Mouse (Mus musculus) cortical plate, adult 2 months (tissue): ENCODE measurements around the gene Mettl22. TPM values are rescaled to one million over a fixed set of nuclear protein-coding genes. Genes with fewer than 3 reads are reported as not detected.
A peak's percentile ranks its signal among the peaks of the same experiment; 100 is the strongest.

Experiments
- H3K27ac ChIP-seq: fragments of 200-500 bp; 2 replicates; pipeline ENCODE4 v1.5.1; 2012; ENCODE audit warnings: low read length, control low read depth, inconsistent platforms; ENCODE audit not compliant: insufficient read depth
- H3K4me1 ChIP-seq: fragments of 200-500 bp; 2 replicates; pipeline ENCODE4 v1.6.1; 2011; ENCODE audit warnings: low read length; ENCODE audit not compliant: control insufficient read depth, insufficient read depth
- H3K4me3 ChIP-seq: fragments of 200-500 bp; 2 replicates; pipeline ENCODE4 v1.5.1; 2011; ENCODE audit warnings: mild to moderate bottlenecking, low read length, control low read depth; ENCODE audit not compliant: insufficient read depth
- CTCF ChIP-seq: fragments of 200-500 bp; IDR thresholded peaks from 2 replicates; pipeline ENCODE4 v1.5.1; 2011; ENCODE audit warnings: mild to moderate bottlenecking, control low read depth, low read length; ENCODE audit not compliant: insufficient read depth; ENCODE audit errors: extremely low read depth
- POLR2A ChIP-seq: fragments of 200-500 bp; IDR thresholded peaks from 2 replicates; pipeline ENCODE4 v1.6.1; 2011; ENCODE audit warnings: mild to moderate bottlenecking, low read length, control low read depth; ENCODE audit not compliant: insufficient read depth; ENCODE audit errors: extremely low read depth
- polyA plus RNA-seq: library from polyadenylated mRNA; depleted of rRNA; stranded (reverse); fragments of >200 nt; gene quantifications from 2 replicates; pipeline ENCODE4 v1.2.3, GENCODE M21; 2012; rRNA removed

Mettl22 gene
- polyA plus RNA-seq, 1 experiment: 69.3 TPM

GRCm38 (mm10) chr16:8525877-8526276, 55.3 kb downstream of the Mettl22 start:
- TF ChIP-seq CTCF: no peak
- TF ChIP-seq POLR2A: no peak
- Histone ChIP-seq H3K4me3 (no peak overlapping the region), H3K27ac (no peak overlapping the region), H3K4me1 (peaks cover 4% of the 10 kb centered on the region; the same call in 1 of the 2 replicates)

- TF ChIP-seq POLR2A: no peak
- no peak for TF ChIP-seq CTCF
- H3K4me3 ChIP-seq: no peak overlapping the region
- H3K4me1 ChIP-seq: peaks cover 2% of the 10 kb centered on the region; the same call in 1 of the 2 replicates
- H3K27ac ChIP-seq: no peak overlapping the region
Observed at GRCm38 (mm10) chr16:8529389-8529788, 58.8 kb downstream of the Mettl22 start.

GRCm38 (mm10) chr16:8530018-8530417, 59.4 kb downstream of the Mettl22 start:
- H3K27ac ChIP-seq: no peak overlapping the region
- H3K4me3 ChIP-seq: no peak overlapping the region
- TF ChIP-seq POLR2A (no peak), CTCF (no peak)
- peaks cover 2% of the 10 kb centered on the region; the same call in 1 of the 2 replicates for H3K4me1 ChIP-seq

GRCm38 (mm10) chr16:8532461-8532860, 61.9 kb downstream of the Mettl22 start:
- H3K4me1 ChIP-seq: peaks cover 2% of the 10 kb centered on the region; the same call in 1 of the 2 replicates
- TF ChIP-seq POLR2A (no peak), CTCF (no peak)
- H3K4me3 ChIP-seq: no peak overlapping the region

GRCm38 (mm10) chr16:8532894-8533293, 62.3 kb downstream of the Mettl22 start:
- Histone ChIP-seq H3K27ac (no peak overlapping the region), H3K4me3 (no peak overlapping the region), H3K4me1 (peaks cover 2% of the 10 kb centered on the region; the same call in 1 of the 2 replicates)
- TF ChIP-seq CTCF: no peak

More at GRCm38 (mm10) chr16:8532461-8532860, 61.9 kb downstream of the Mettl22 start:
- no peak overlapping the region for H3K27ac ChIP-seq

- Histone ChIP-seq H3K4me3 (no peak overlapping the region), H3K4me1 (peaks cover 2% of the 10 kb centered on the region; the same call in 1 of the 2 replicates), H3K27ac (no peak overlapping the region)
- TF ChIP-seq POLR2A (no peak), CTCF (no peak)
Observed at GRCm38 (mm10) chr16:8533477-8533876, 62.9 kb downstream of the Mettl22 start.

- H3K27ac ChIP-seq: no peak overlapping the region
- no peak for TF ChIP-seq POLR2A
- no peak for TF ChIP-seq CTCF
- peaks cover 5% of the 10 kb centered on the region for H3K4me1 ChIP-seq
Observed at GRCm38 (mm10) chr16:8534466-8535200, 64.0 kb downstream of the Mettl22 start.

GRCm38 (mm10) chr16:8535411-8535810, 64.8 kb downstream of the Mettl22 start:
- TF ChIP-seq POLR2A: no peak
- no peak for TF ChIP-seq CTCF
- Histone ChIP-seq H3K27ac (no peak overlapping the region), H3K4me1 (peaks cover 4% of the 10 kb centered on the region), H3K4me3 (no peak overlapping the region)

More at GRCm38 (mm10) chr16:8534466-8535200, 64.0 kb downstream of the Mettl22 start:
- no peak overlapping the region for H3K4me3 ChIP-seq

GRCm38 (mm10) chr16:8539150-8539865, 68.7 kb downstream of the Mettl22 start:
- Histone ChIP-seq H3K4me1 (peaks cover 6% of the 10 kb centered on the region), H3K27ac (peak overlapping the region; percentile 63; the same call in 1 of the 2 replicates), H3K4me3 (no peak overlapping the region)
- no peak for TF ChIP-seq POLR2A
- TF ChIP-seq CTCF: no peak

Other genes starting within 250 kb of the Mettl22 start
- 1.5 and 2.2 TPM in 2 replicates for gene Tmem114, start 45.7 kb upstream of the Mettl22 start, polyA plus RNA-seq
- gene Abat, start 42.6 kb downstream of the Mettl22 start, polyA plus RNA-seq: 152 and 173 TPM in 2 replicates
- 43.8 and 44.6 TPM in 2 replicates for gene Pmm2, start 166.9 kb downstream of the Mettl22 start, polyA plus RNA-seq
- gene Tmem186, start 166.9 kb downstream of the Mettl22 start, polyA plus RNA-seq: 16.1 and 17.6 TPM in 2 replicates
- 41.3 and 50.1 TPM in 2 replicates for gene Carhsp1, start 201.4 kb downstream of the Mettl22 start, polyA plus RNA-seq
- not detected in 2 replicates for gene Gm5767, start 210.0 kb downstream of the Mettl22 start, polyA plus RNA-seq